Mouse (Mus musculus): ENCODE data around the gene Dnttip1. TPM values are rescaled to one million over a fixed set of nuclear protein-coding genes. Genes with fewer than 3 reads are reported as not detected.

The Dnttip1 gene
- polyA plus RNA-seq, 1 experiment from 2014 or later: 74.7 TPM

- no peak overlapping the region for H3K4me3 ChIP-seq (ENCODE audit: low read depth, low read length)
- no peaks in the 10 kb centered on the region for H3K27me3 ChIP-seq (ENCODE audit: insufficient read depth, low read length)
- ATAC-seq (ENCODE audit: insufficient read depth) (peak; percentile 42), DNase-seq (peak; percentile 52)
- 38% methylated on average over 5 of the region's 5 CpGs for WGBS
- peak overlapping the region; percentile 21; the same call in 1 of the 2 replicates for H3K27ac ChIP-seq (ENCODE audit: low read depth)
- peaks cover 6% of the 10 kb centered on the region; the same call in 1 of the 2 replicates for H3K4me1 ChIP-seq (ENCODE audit: insufficient read depth)
- H3K4me2 ChIP-seq: no peak overlapping the region
- no peaks in the 10 kb centered on the region for H3K9me3 ChIP-seq (ENCODE audit: low read depth, low read length)
- no peak for TF ChIP-seq CTCF (IDR thresholded peaks at IDR 0.05; ENCODE audit: low read depth)
- H3K36me3 ChIP-seq (ENCODE audit: insufficient read depth): no peaks in the 10 kb centered on the region
- no peak overlapping the region for H3K9ac ChIP-seq
Observed at GRCm38 (mm10) chr2:164817703-164818102, 71.9 kb downstream of the Dnttip1 start.

Other genes with a start within 250 kb of the Dnttip1 start
- gene Pigt, start 248.5 kb upstream of the Dnttip1 start, polyA plus RNA-seq (2014; fragmentation: Nextera tagmentation; extraction: Ambion mirVana): 70.1 and 71.0 TPM in 2 replicates
- 280 and 282 TPM in 2 replicates for gene Wfdc2, start 183.6 kb upstream of the Dnttip1 start, polyA plus RNA-seq (2014; fragmentation: Nextera tagmentation; extraction: Ambion mirVana)
- gene Spint3, start 172.5 kb upstream of the Dnttip1 start, polyA plus RNA-seq (2014; fragmentation: Nextera tagmentation; extraction: Ambion mirVana): not detected in 2 replicates
- gene Wfdc6a, start 160.5 kb upstream of the Dnttip1 start, polyA plus RNA-seq (2014; fragmentation: Nextera tagmentation; extraction: Ambion mirVana): 0.65 and 0.95 TPM in 2 replicates
- not detected in 2 replicates for gene Eppin, start 152.4 kb upstream of the Dnttip1 start, polyA plus RNA-seq (2014; fragmentation: Nextera tagmentation; extraction: Ambion mirVana)
- gene Wfdc6b, start 132.5 kb upstream of the Dnttip1 start, polyA plus RNA-seq (2014; fragmentation: Nextera tagmentation; extraction: Ambion mirVana): not detected in 2 replicates
- not detected in 2 replicates for gene Wfdc8, start 132.4 kb upstream of the Dnttip1 start, polyA plus RNA-seq (2014; fragmentation: Nextera tagmentation; extraction: Ambion mirVana)
- not detected in 2 replicates for gene Wfdc16, start 107.2 kb upstream of the Dnttip1 start, polyA plus RNA-seq (2014; fragmentation: Nextera tagmentation; extraction: Ambion mirVana)
- not detected in 2 replicates for gene Wfdc10, start 89.9 kb upstream of the Dnttip1 start, polyA plus RNA-seq (2014; fragmentation: Nextera tagmentation; extraction: Ambion mirVana)
- not detected in 2 replicates for gene Wfdc9, start 89.4 kb upstream of the Dnttip1 start, polyA plus RNA-seq (2014; fragmentation: Nextera tagmentation; extraction: Ambion mirVana)
- not detected in 2 replicates for gene Wfdc11, start 71.9 kb upstream of the Dnttip1 start, polyA plus RNA-seq (2014; fragmentation: Nextera tagmentation; extraction: Ambion mirVana)
- not detected in 2 replicates for gene Wfdc13, start 60.9 kb upstream of the Dnttip1 start, polyA plus RNA-seq (2014; fragmentation: Nextera tagmentation; extraction: Ambion mirVana)
- gene Spint4, start 47.5 kb upstream of the Dnttip1 start, polyA plus RNA-seq (2014; fragmentation: Nextera tagmentation; extraction: Ambion mirVana): not detected in 2 replicates
- gene Spint5, start 30.7 kb upstream of the Dnttip1 start, polyA plus RNA-seq (2014; fragmentation: Nextera tagmentation; extraction: Ambion mirVana): not detected in 2 replicates
- 1.3 and 1.4 TPM in 2 replicates for gene Wfdc3, start 52 bp upstream of the Dnttip1 start, polyA plus RNA-seq (2014; fragmentation: Nextera tagmentation; extraction: Ambion mirVana)
- 586 and 619 TPM in 2 replicates for gene Ube2c, start 23.9 kb downstream of the Dnttip1 start, polyA plus RNA-seq (2014; fragmentation: Nextera tagmentation; extraction: Ambion mirVana)
- not detected in 2 replicates for gene Tnnc2, start 34.0 kb downstream of the Dnttip1 start, polyA plus RNA-seq (2014; fragmentation: Nextera tagmentation; extraction: Ambion mirVana)
- 19.1 and 21.3 TPM in 2 replicates for gene Snx21, start 39.8 kb downstream of the Dnttip1 start, polyA plus RNA-seq (2014; fragmentation: Nextera tagmentation; extraction: Ambion mirVana)
- gene Acot8, start 58.9 kb downstream of the Dnttip1 start, polyA plus RNA-seq (2014; fragmentation: Nextera tagmentation; extraction: Ambion mirVana): 16.2 and 17.8 TPM in 2 replicates
- gene Zswim3, start 59.1 kb downstream of the Dnttip1 start, polyA plus RNA-seq (2014; fragmentation: Nextera tagmentation; extraction: Ambion mirVana): 6.7 and 7.0 TPM in 2 replicates
- gene Zswim1, start 76.7 kb downstream of the Dnttip1 start, polyA plus RNA-seq (2014; fragmentation: Nextera tagmentation; extraction: Ambion mirVana): 20.8 and 21.1 TPM in 2 replicates
- gene Spata25, start 82.6 kb downstream of the Dnttip1 start, polyA plus RNA-seq (2014; fragmentation: Nextera tagmentation; extraction: Ambion mirVana): not detected in 2 replicates
- gene Ctsa, start 86.9 kb downstream of the Dnttip1 start, polyA plus RNA-seq (2014; fragmentation: Nextera tagmentation; extraction: Ambion mirVana): 114 and 125 TPM in 2 replicates
- 6.3 and 6.6 TPM in 2 replicates for gene Neurl2, start 87.5 kb downstream of the Dnttip1 start, polyA plus RNA-seq (2014; fragmentation: Nextera tagmentation; extraction: Ambion mirVana)
- 122 and 126 TPM in 2 replicates for gene Pltp, start 111.7 kb downstream of the Dnttip1 start, polyA plus RNA-seq (2014; fragmentation: Nextera tagmentation; extraction: Ambion mirVana)
- gene Pcif1, start 133.3 kb downstream of the Dnttip1 start, polyA plus RNA-seq (2014; fragmentation: Nextera tagmentation; extraction: Ambion mirVana): 76.9 and 83.0 TPM in 2 replicates
- 14.8 and 15.8 TPM in 2 replicates for gene Zfp335, start 165.8 kb downstream of the Dnttip1 start, polyA plus RNA-seq (2014; fragmentation: Nextera tagmentation; extraction: Ambion mirVana)
- gene Mmp9, start 194.8 kb downstream of the Dnttip1 start, polyA plus RNA-seq (2014; fragmentation: Nextera tagmentation; extraction: Ambion mirVana): 0.24 and 0.25 TPM in 2 replicates
- gene Slc12a5, start 214.8 kb downstream of the Dnttip1 start, polyA plus RNA-seq (2014; fragmentation: Nextera tagmentation; extraction: Ambion mirVana): 0.57 and 1.6 TPM in 2 replicates

Data from lung, embryonic 14.5 days (tissue).